Mouse (Mus musculus): ENCODE measurements at regions not wholly inside any gene's neighbourhood (a gene's known extent, or its start where the extent isn't known, plus 50 kb on each side); places are given as distances from the start of the nearest gene placed in this dataset.

GRCm38 (mm10) chr2:117023436-117023835, 97.7 kb upstream of the Spred1 start:
- DNase-seq (ENCODE audit: low spot score in 2 of 2): no peak

- no peak for DNase-seq (ENCODE audit: low spot score in 2 of 2)
Measured at GRCm38 (mm10) chr2:117027071-117027470, 94.1 kb upstream of the Spred1 start.

GRCm38 (mm10) chr2:117028771-117029170, 92.4 kb upstream of the Spred1 start:
- no peak for DNase-seq (ENCODE audit: low spot score in 2 of 2)

- DNase-seq (ENCODE audit: low spot score in 2 of 2): no peak
Measured at GRCm38 (mm10) chr2:117036197-117036872, 84.8 kb upstream of the Spred1 start.

- DNase-seq (ENCODE audit: low spot score in 2 of 2): no peak
Measured at GRCm38 (mm10) chr2:117040211-117040610, 81.0 kb upstream of the Spred1 start.

GRCm38 (mm10) chr2:117043831-117044230, 77.3 kb upstream of the Spred1 start:
- DNase-seq (ENCODE audit: low spot score in 2 of 2): no peak

GRCm38 (mm10) chr2:117048290-117048730, 72.9 kb upstream of the Spred1 start:
- no peak for DNase-seq (ENCODE audit: low spot score in 2 of 2)

- DNase-seq (ENCODE audit: low spot score in 2 of 2): no peak
Measured at GRCm38 (mm10) chr2:117050061-117050460, 71.1 kb upstream of the Spred1 start.

GRCm38 (mm10) chr2:117064126-117064525, 57.0 kb upstream of the Spred1 start:
- no peak for DNase-seq (ENCODE audit: low spot score in 2 of 2)

GRCm38 (mm10) chr2:117070348-117070747, 50.8 kb upstream of the Spred1 start:
- no peak for DNase-seq (ENCODE audit: low spot score in 2 of 2)

- no peak for DNase-seq (ENCODE audit: low spot score in 2 of 2)
Measured at GRCm38 (mm10) chr2:117071098-117071497, 50.1 kb upstream of the Spred1 start.
